Comparison of ENCODE assay signal across 19 mouse cellular contexts in the genomic region with DNA sequence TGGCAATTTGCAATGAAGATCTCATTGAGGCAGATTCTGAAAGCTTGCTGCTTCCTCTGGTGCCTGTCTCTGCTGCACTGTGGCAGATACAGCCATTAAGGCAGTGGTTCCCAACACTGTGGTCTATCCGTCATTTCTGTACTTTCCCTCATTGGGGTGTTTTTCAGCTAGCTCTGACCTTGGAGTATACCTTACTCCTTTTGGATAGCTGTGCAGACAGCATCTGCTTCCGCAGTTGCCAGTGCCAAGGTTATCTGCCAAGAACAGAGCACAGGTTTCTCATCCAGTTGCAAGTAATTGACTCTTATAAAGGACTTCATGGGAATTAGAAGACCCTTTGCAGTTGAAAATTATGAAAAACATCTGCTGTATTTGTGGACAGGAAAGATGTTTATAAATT.
DNase-seq lines count a peak whose midpoint lies in the region; ATAC-seq and TF ChIP-seq lines count a peak whose summit lies in the region.
"Had no signal": no experiment of that assay in that cellular context is flagged by ENCODE, and none has a peak within 500 bp of the region (broad histone marks: within the 10 kb centered on the region; RNA-seq: fewer than 3 reads in every experiment).

No protein-coding gene starts in this region.

- no peak overlapping the region for H3K4me3 ChIP-seq in heart, embryonic 14.5 days (ENCODE audit: control insufficient read depth in 1 of 2, insufficient read depth in 1 of 2, low read depth in 1 of 2, low read length in 2 of 2)
- no peak overlapping the region for H3K4me3 ChIP-seq in testis, adult 2 months (ENCODE audit: control insufficient read depth, low read depth, low read length)
- H3K4me3 ChIP-seq: embryonic facial prominence, embryonic 13.5 days; hindbrain, embryonic 12.5 days; kidney, embryonic 15.5 days; midbrain, embryonic 13.5 days; myocyte had no signal

- peak; percentile 9 for DNase-seq in adrenal gland, postnatal 10 days
- DNase-seq in adrenal gland, adult 8-10 months: no peak
- DNase-seq in heart, postnatal 25 days (ENCODE audit: low spot score): no peak
- no peak for DNase-seq in testis, postnatal 10 days (ENCODE audit: low spot score)
- no peak for DNase-seq in natural killer cell, adult 2 months (ENCODE audit: low spot score in 2 of 2)
- no peak for DNase-seq in frontal cortex, adult 2 months (ENCODE audit: extremely low spot score in 1 of 2, low spot score in 1 of 2)
- DNase-seq: cerebellum, adult 8-10 months; forebrain, postnatal 0 days; retina, postnatal 1 day; right cerebral cortex, postnatal 4 days had no signal

- no peak overlapping the region for H3K4me2 ChIP-seq in heart, embryonic 14.5 days (ENCODE audit: low read length)
- H3K4me2 ChIP-seq: embryonic facial prominence, embryonic 13.5 days; hindbrain, embryonic 12.5 days; kidney, embryonic 15.5 days; midbrain, embryonic 13.5 days had no signal

- no peak for TF ChIP-seq CTCF in testis, adult 2 months (IDR thresholded peaks at IDR 0.05; ENCODE audit: control insufficient read depth, insufficient read depth, insufficient replicate concordance, low read depth, low read length)

- H3K9me3 ChIP-seq in heart, embryonic 14.5 days (ENCODE audit: control insufficient read depth, low read length): no peaks in the 10 kb centered on the region
- H3K9me3 ChIP-seq: embryonic facial prominence, embryonic 13.5 days; hindbrain, embryonic 12.5 days; kidney, embryonic 15.5 days; midbrain, embryonic 13.5 days had no signal

- peak overlapping the region; percentile 37 to 48; a peak in 3 of 4 replicates for H3K27ac ChIP-seq in heart, embryonic 14.5 days (replicated peaks in 1 of 2; ENCODE audit: control insufficient read depth in 1 of 2, insufficient read depth in 1 of 2, low read depth in 2 of 2, low read length in 2 of 2)
- H3K27ac ChIP-seq in testis, adult 2 months (ENCODE audit: control insufficient read depth, insufficient read depth, low read depth, low read length): 0 out of 2 replicates have a peak overlapping the region, but pooled peaks have one; percentile 49
- H3K27ac ChIP-seq: embryonic facial prominence, embryonic 13.5 days; hindbrain, embryonic 12.5 days; kidney, embryonic 15.5 days; macrophage; midbrain, embryonic 13.5 days had no signal

- WGBS in heart, embryonic 14.5 days: 58% methylated on average over 2 of the region's 2 CpGs

- intact Hi-C loops in heart, postnatal 25 days (cut with DNase I): no loop called here

- H3K4me1 ChIP-seq in heart, embryonic 14.5 days (ENCODE audit: control insufficient read depth in 2 of 2, insufficient read depth in 2 of 2, low read length in 2 of 2): peaks cover 7 to 31% of the 10 kb centered on the region in 2 experiments
- H3K4me1 ChIP-seq in testis, adult 2 months (ENCODE audit: control insufficient read depth, insufficient read depth, low read length): no peaks in the 10 kb centered on the region
- H3K4me1 ChIP-seq: embryonic facial prominence, embryonic 13.5 days; hindbrain, embryonic 12.5 days; midbrain, embryonic 13.5 days had no signal

- no peak overlapping the region for H3K9ac ChIP-seq in heart, embryonic 14.5 days (ENCODE audit: low read length)
- H3K9ac ChIP-seq: embryonic facial prominence, embryonic 13.5 days; forebrain, postnatal 0 days; hindbrain, embryonic 12.5 days; kidney, embryonic 15.5 days; midbrain, embryonic 13.5 days had no signal

- H3K36me3 ChIP-seq in heart, embryonic 14.5 days (ENCODE audit: control insufficient read depth, insufficient read depth, low read length): no peaks in the 10 kb centered on the region
- no peaks in the 10 kb centered on the region for H3K36me3 ChIP-seq in testis, adult 2 months (ENCODE audit: control insufficient read depth, insufficient read depth, low read length)
- H3K36me3 ChIP-seq: embryonic facial prominence, embryonic 13.5 days; hindbrain, embryonic 12.5 days; kidney, embryonic 15.5 days; midbrain, embryonic 13.5 days had no signal

- no peak for ATAC-seq in heart, embryonic 14.5 days (ENCODE audit: insufficient number of reproducible peaks, insufficient read depth, low FRiP score, low read depth)
- ATAC-seq: forebrain, postnatal 0 days; midbrain, embryonic 13.5 days had no signal

- no peak for TF ChIP-seq POLR2A in testis, adult 2 months (IDR thresholded peaks at IDR 0.05; ENCODE audit: control insufficient read depth, low read depth, low read length)

- H3K27me3 ChIP-seq in heart, embryonic 14.5 days (ENCODE audit: control insufficient read depth, insufficient read depth, low read length): no peaks in the 10 kb centered on the region
- H3K27me3 ChIP-seq in testis, adult 2 months (ENCODE audit: control insufficient read depth, insufficient read depth, low read length): no peaks in the 10 kb centered on the region
- H3K27me3 ChIP-seq: CH12.LX; embryonic facial prominence, embryonic 13.5 days; hindbrain, embryonic 12.5 days; kidney, embryonic 15.5 days; midbrain, embryonic 13.5 days had no signal
